Mouse (Mus musculus) erythroblast, embryonic 14.5 days (primary cell): ENCODE data around the gene Pnliprp2. TPM values are rescaled to one million over a fixed set of nuclear protein-coding genes. Genes with fewer than 3 reads are reported as not detected.

Experiments used
- H3K27me3 ChIP-seq: 2 replicates; pipeline ENCODE4 v1.6.1; 2012; ENCODE audit warnings: inconsistent platforms; ENCODE audit not compliant: control insufficient read depth
- H3K36me3 ChIP-seq: 2 replicates; pipeline ENCODE4 v1.6.1; 2012; ENCODE audit warnings: mild to moderate bottlenecking, inconsistent platforms; ENCODE audit not compliant: control insufficient read depth
- H3K4me1 ChIP-seq: 2 replicates; pipeline ENCODE4 v1.6.1; 2012; ENCODE audit warnings: inconsistent platforms; ENCODE audit not compliant: control insufficient read depth
- H3K4me3 ChIP-seq: replicated peaks from 2 replicates; pipeline ENCODE3; 2012; ENCODE audit warnings: moderate library complexity, mild to moderate bottlenecking, inconsistent platforms
- H3K9me3 ChIP-seq: 2 replicates; pipeline ENCODE4 v1.6.1; 2012; ENCODE audit warnings: low read length, inconsistent platforms, mixed read lengths; ENCODE audit not compliant: control insufficient read depth
- GATA1 ChIP-seq: IDR thresholded peaks from 2 replicates; pipeline ENCODE4 v1.6.1; 2012; ENCODE audit warnings: low read length, inconsistent platforms, mixed read lengths
- TAL1 ChIP-seq: IDR thresholded peaks from 3 replicates; pipeline ENCODE4 v1.6.1; 2012; ENCODE audit warnings: low read length, inconsistent platforms, mixed read lengths
- polyA plus RNA-seq: library from polyadenylated mRNA; stranded (reverse); fragments of >175 nt; gene quantifications from 2 replicates; pipeline ENCODE4 v1.2.3, GENCODE M21; 2012

The Pnliprp2 gene
- not detected in 2 replicates for polyA plus RNA-seq

- H3K9me3 ChIP-seq, result 0 out of 2 replicates have a peak, but pooled peaks cover 4% of the 10 kb centered on the region
- H3K4me1 ChIP-seq, result no peaks in the 10 kb centered on the region
- no peak within 1 kb of the TSS for H3K4me3 ChIP-seq
- H3K27me3 ChIP-seq, result no peaks in the 10 kb centered on the region
- TF ChIP-seq GATA1 (no peak), TAL1 (no peak)
- no peaks in the 10 kb centered on the region for H3K36me3 ChIP-seq
Measured at GRCm38 (mm10) chr19:58759423-58759822, at the start of gene Pnliprp2. Gene Pnliprp2 (plus strand): TSS chr19:58759719.

- Histone ChIP-seq H3K36me3 (no peaks in the 10 kb centered on the region), H3K27me3 (no peaks in the 10 kb centered on the region), H3K9me3 (no peaks in the 10 kb centered on the region), H3K4me3 (no peak overlapping the region), H3K4me1 (no peaks in the 10 kb centered on the region)
- TF ChIP-seq GATA1, result no peak
- no peak for TF ChIP-seq TAL1
Measured at GRCm38 (mm10) chr19:58717925-58718324, 41.6 kb upstream of the Pnliprp2 start.

GRCm38 (mm10) chr19:58720439-58720838 is 39.1 kb upstream of the Pnliprp2 start:
- no peak overlapping the region for H3K4me3 ChIP-seq
- H3K27me3 ChIP-seq, result no peaks in the 10 kb centered on the region
- no peaks in the 10 kb centered on the region for H3K4me1 ChIP-seq
- TF ChIP-seq TAL1 (no peak), GATA1 (no peak)
- no peaks in the 10 kb centered on the region for H3K36me3 ChIP-seq
- no peaks in the 10 kb centered on the region for H3K9me3 ChIP-seq

- H3K4me1 ChIP-seq, result no peaks in the 10 kb centered on the region
- no peaks in the 10 kb centered on the region for H3K9me3 ChIP-seq
- no peak overlapping the region for H3K4me3 ChIP-seq
- TF ChIP-seq TAL1 (no peak), GATA1 (no peak)
- no peaks in the 10 kb centered on the region for H3K27me3 ChIP-seq
- no peaks in the 10 kb centered on the region for H3K36me3 ChIP-seq
Measured at GRCm38 (mm10) chr19:58726551-58726950, 33.0 kb upstream of the Pnliprp2 start.

- Histone ChIP-seq H3K36me3 (no peaks in the 10 kb centered on the region), H3K9me3 (no peaks in the 10 kb centered on the region), H3K4me3 (no peak overlapping the region), H3K27me3 (no peaks in the 10 kb centered on the region), H3K4me1 (no peaks in the 10 kb centered on the region)
- TF ChIP-seq GATA1 (no peak), TAL1 (no peak)
Measured at GRCm38 (mm10) chr19:58727756-58728155, 31.8 kb upstream of the Pnliprp2 start.

- no peak for TF ChIP-seq TAL1
- no peak for TF ChIP-seq GATA1
- Histone ChIP-seq H3K36me3 (no peaks in the 10 kb centered on the region), H3K27me3 (no peaks in the 10 kb centered on the region), H3K4me3 (no peak within 1 kb of the TSS), H3K4me1 (no peaks in the 10 kb centered on the region), H3K9me3 (no peaks in the 10 kb centered on the region)
Measured at GRCm38 (mm10) chr19:58728445-58729031, 31.0 kb upstream of the Pnliprp2 start, which contains the start of gene Pnliprp1. Gene Pnliprp1 (plus strand): TSS chr19:58728887.

- H3K4me1 ChIP-seq, result no peaks in the 10 kb centered on the region
- no peaks in the 10 kb centered on the region for H3K9me3 ChIP-seq
- no peak overlapping the region for H3K4me3 ChIP-seq
- H3K27me3 ChIP-seq, result no peaks in the 10 kb centered on the region
- no peaks in the 10 kb centered on the region for H3K36me3 ChIP-seq
- TF ChIP-seq TAL1 (no peak), GATA1 (no peak)
Measured at GRCm38 (mm10) chr19:58733216-58733615, 26.3 kb upstream of the Pnliprp2 start.

- Histone ChIP-seq H3K36me3 (no peaks in the 10 kb centered on the region), H3K4me1 (no peaks in the 10 kb centered on the region), H3K4me3 (no peak overlapping the region), H3K27me3 (no peaks in the 10 kb centered on the region), H3K9me3 (no peaks in the 10 kb centered on the region)
- no peak for TF ChIP-seq GATA1
- no peak for TF ChIP-seq TAL1
Measured at GRCm38 (mm10) chr19:58738111-58738510, 21.4 kb upstream of the Pnliprp2 start.

GRCm38 (mm10) chr19:58741036-58741435 is 18.5 kb upstream of the Pnliprp2 start:
- Histone ChIP-seq H3K4me1 (no peaks in the 10 kb centered on the region), H3K4me3 (no peak overlapping the region), H3K27me3 (no peaks in the 10 kb centered on the region), H3K9me3 (no peaks in the 10 kb centered on the region), H3K36me3 (no peaks in the 10 kb centered on the region)
- TF ChIP-seq GATA1 (no peak), TAL1 (no peak)

GRCm38 (mm10) chr19:58742711-58743110 is 16.8 kb upstream of the Pnliprp2 start:
- Histone ChIP-seq H3K9me3 (no peaks in the 10 kb centered on the region), H3K36me3 (no peaks in the 10 kb centered on the region), H3K4me3 (no peak overlapping the region), H3K4me1 (no peaks in the 10 kb centered on the region), H3K27me3 (no peaks in the 10 kb centered on the region)
- TF ChIP-seq TAL1 (no peak), GATA1 (no peak)
